Mouse (Mus musculus) forebrain, embryonic 12.5 days (tissue): ENCODE data around the gene Nav2. TPM values are rescaled to one million over a fixed set of nuclear protein-coding genes. Genes with fewer than 3 reads are reported as not detected.

Experiments
- ATAC-seq: fragments of 200-750 bp; cut with Nextera tagmentation; 2 replicates; pipeline ENCODE4 v1.8.0; 2017; ENCODE audit warnings: moderate TSS enrichment; ENCODE audit not compliant: low FRiP score
- H3K27ac ChIP-seq: fragments of 300-500 bp; sonication (generic); 2 replicates; pipeline ENCODE4 v1.5.1; 2016; ENCODE audit warnings: mild to moderate bottlenecking
- H3K27me3 ChIP-seq: fragments of 300-500 bp; sonication (generic); 2 replicates; pipeline ENCODE4 v1.6.1; 2016; ENCODE audit warnings: mild to moderate bottlenecking
- H3K36me3 ChIP-seq: fragments of 300-500 bp; sonication (generic); replicated peaks from 2 replicates; pipeline ENCODE4 v1.6.1; 2016; ENCODE audit warnings: mild to moderate bottlenecking
- H3K4me1 ChIP-seq: fragments of 300-500 bp; sonication (generic); 2 replicates; pipeline ENCODE4 v1.6.1; 2016
- H3K4me2 ChIP-seq: fragments of 300-500 bp; sonication (generic); 2 replicates; pipeline ENCODE4 v1.6.1; 2016; ENCODE audit warnings: mild to moderate bottlenecking, moderate library complexity
- H3K4me3 ChIP-seq: fragments of 300-500 bp; sonication (generic); replicated peaks from 2 replicates; pipeline ENCODE4 v1.5.1; 2016; ENCODE audit warnings: mild to moderate bottlenecking
- H3K9ac ChIP-seq: fragments of 300-500 bp; sonication (generic); 2 replicates; pipeline ENCODE4 v1.6.1; 2016; ENCODE audit warnings: mild to moderate bottlenecking
- H3K9me3 ChIP-seq: fragments of 300-500 bp; sonication (generic); 2 replicates; pipeline ENCODE4 v1.6.1; 2016
- WGBS: fragments of 180-500 bp; shearing (Covaris S2); methylation state at CpG from one replicate; pipeline ENCODE4 v1.1.7; 2016; 5-methylcytosine and 5-hydroxymethylcytosine counted together
- polyA plus RNA-seq: library from polyadenylated mRNA; unstranded; fragments of >200 nt; fragmentation: Nextera tagmentation; extraction: Ambion mirVana; gene quantifications from 2 replicates; pipeline ENCODE4 v1.2.1, GENCODE M21; 2016

The Nav2 gene
- polyA plus RNA-seq, 1 experiment from 2014 or later, result 10.9 TPM

GRCm38 (mm10) chr7:49195711-49196147 lies 287.2 kb downstream of the Nav2 start:
- H3K4me3 ChIP-seq, result no peak overlapping the region
- H3K4me1 ChIP-seq, result peaks cover 24% of the 10 kb centered on the region
- 75% methylated on average over 5 of the region's 5 CpGs for WGBS
- no peak for ATAC-seq
- no peaks in the 10 kb centered on the region for H3K9me3 ChIP-seq
- H3K9ac ChIP-seq, result no peak overlapping the region
- no peak overlapping the region for H3K4me2 ChIP-seq
- H3K27me3 ChIP-seq, result no peaks in the 10 kb centered on the region
- H3K36me3 ChIP-seq, result no peaks in the 10 kb centered on the region
- no peak overlapping the region for H3K27ac ChIP-seq

GRCm38 (mm10) chr7:49199366-49199765 lies 290.9 kb downstream of the Nav2 start:
- Histone ChIP-seq H3K36me3 (no peaks in the 10 kb centered on the region), H3K27ac (no peak overlapping the region), H3K27me3 (no peaks in the 10 kb centered on the region), H3K9me3 (no peaks in the 10 kb centered on the region), H3K4me3 (no peak overlapping the region), H3K4me1 (peaks cover 11% of the 10 kb centered on the region), H3K9ac (no peak overlapping the region), H3K4me2 (no peak overlapping the region)
- WGBS, result 51% methylated on average over 6 of the region's 6 CpGs
- ATAC-seq, result peak; percentile 27; the same call in 1 of the 2 replicates

GRCm38 (mm10) chr7:49200270-49200669 lies 291.8 kb downstream of the Nav2 start:
- H3K4me3 ChIP-seq, result no peak overlapping the region
- H3K27ac ChIP-seq, result no peak overlapping the region
- H3K27me3 ChIP-seq, result no peaks in the 10 kb centered on the region
- H3K4me1 ChIP-seq, result peaks cover 11% of the 10 kb centered on the region
- H3K9ac ChIP-seq, result no peak overlapping the region
- no peaks in the 10 kb centered on the region for H3K36me3 ChIP-seq
- ATAC-seq, result no peak
- no peak overlapping the region for H3K4me2 ChIP-seq
- no peaks in the 10 kb centered on the region for H3K9me3 ChIP-seq
- 91% methylated on average over 6 of the region's 6 CpGs for WGBS

GRCm38 (mm10) chr7:49202971-49203370 lies 294.5 kb downstream of the Nav2 start:
- no peak for ATAC-seq
- no peak overlapping the region for H3K4me2 ChIP-seq
- peaks cover 11% of the 10 kb centered on the region for H3K4me1 ChIP-seq
- no peaks in the 10 kb centered on the region for H3K27me3 ChIP-seq
- H3K27ac ChIP-seq, result no peak overlapping the region
- H3K36me3 ChIP-seq, result no peaks in the 10 kb centered on the region
- no peaks in the 10 kb centered on the region for H3K9me3 ChIP-seq
- WGBS, result 77% methylated on average over 4 of the region's 4 CpGs
- no peak overlapping the region for H3K4me3 ChIP-seq
- H3K9ac ChIP-seq, result no peak overlapping the region

- H3K9me3 ChIP-seq, result no peaks in the 10 kb centered on the region
- no peak overlapping the region for H3K4me2 ChIP-seq
- H3K36me3 ChIP-seq, result no peaks in the 10 kb centered on the region
- WGBS, result 97% methylated on average over 3 of the region's 3 CpGs
- H3K27ac ChIP-seq, result no peak overlapping the region
- no peak for ATAC-seq
- no peaks in the 10 kb centered on the region for H3K27me3 ChIP-seq
- H3K9ac ChIP-seq, result no peak overlapping the region
- no peak overlapping the region for H3K4me3 ChIP-seq
- peaks cover 16% of the 10 kb centered on the region for H3K4me1 ChIP-seq
Observed at GRCm38 (mm10) chr7:49204856-49205255, 296.3 kb downstream of the Nav2 start.

- Histone ChIP-seq H3K4me2 (no peak overlapping the region), H3K4me3 (no peak overlapping the region), H3K4me1 (peaks cover 17% of the 10 kb centered on the region), H3K9ac (no peak overlapping the region), H3K36me3 (no peaks in the 10 kb centered on the region), H3K27me3 (no peaks in the 10 kb centered on the region), H3K9me3 (no peaks in the 10 kb centered on the region), H3K27ac (no peak overlapping the region)
- whole genome bisulfite sequencing, result 76% methylated on average over 1 of the region's 1 CpGs
- no peak for ATAC-seq
Observed at GRCm38 (mm10) chr7:49205551-49205950, 297.0 kb downstream of the Nav2 start.

- H3K9ac ChIP-seq, result no peak overlapping the region
- H3K4me1 ChIP-seq, result peaks cover 15% of the 10 kb centered on the region
- H3K9me3 ChIP-seq, result no peaks in the 10 kb centered on the region
- no peaks in the 10 kb centered on the region for H3K36me3 ChIP-seq
- no peak overlapping the region for H3K4me2 ChIP-seq
- no peak overlapping the region for H3K27ac ChIP-seq
- H3K27me3 ChIP-seq, result no peaks in the 10 kb centered on the region
- WGBS, result 80% methylated on average over 5 of the region's 5 CpGs
- no peak overlapping the region for H3K4me3 ChIP-seq
- ATAC-seq, result no peak
Observed at GRCm38 (mm10) chr7:49206775-49207676, 298.5 kb downstream of the Nav2 start.

- Histone ChIP-seq H3K4me2 (no peak overlapping the region), H3K9ac (no peak overlapping the region), H3K27me3 (no peaks in the 10 kb centered on the region), H3K9me3 (no peaks in the 10 kb centered on the region), H3K27ac (no peak overlapping the region), H3K36me3 (no peaks in the 10 kb centered on the region), H3K4me3 (no peak overlapping the region), H3K4me1 (peaks cover 15% of the 10 kb centered on the region)
- ATAC-seq, result no peak
- WGBS, result 53% methylated on average over 7 of the region's 7 CpGs
Observed at GRCm38 (mm10) chr7:49209526-49209925, 301.0 kb downstream of the Nav2 start.

GRCm38 (mm10) chr7:49210721-49211120 lies 302.2 kb downstream of the Nav2 start:
- ATAC-seq, result no peak
- 90% methylated on average over 8 of the region's 8 CpGs for WGBS
- H3K4me3 ChIP-seq, result no peak overlapping the region
- no peaks in the 10 kb centered on the region for H3K36me3 ChIP-seq
- no peak overlapping the region for H3K4me2 ChIP-seq
- no peaks in the 10 kb centered on the region for H3K9me3 ChIP-seq
- H3K4me1 ChIP-seq, result peaks cover 15% of the 10 kb centered on the region
- no peaks in the 10 kb centered on the region for H3K27me3 ChIP-seq
- H3K27ac ChIP-seq, result no peak overlapping the region
- H3K9ac ChIP-seq, result no peak overlapping the region

- no peak overlapping the region for H3K27ac ChIP-seq
- peaks cover 15% of the 10 kb centered on the region for H3K4me1 ChIP-seq
Observed at GRCm38 (mm10) chr7:49213011-49213410, 304.5 kb downstream of the Nav2 start.

GRCm38 (mm10) chr7:49217786-49218185 lies 309.3 kb downstream of the Nav2 start:
- Histone ChIP-seq H3K9me3 (no peaks in the 10 kb centered on the region), H3K36me3 (no peaks in the 10 kb centered on the region), H3K4me1 (no peaks in the 10 kb centered on the region), H3K27ac (no peak overlapping the region), H3K4me2 (no peak overlapping the region), H3K27me3 (no peaks in the 10 kb centered on the region), H3K9ac (no peak overlapping the region), H3K4me3 (no peak overlapping the region)
- 78% methylated on average over 6 of the region's 6 CpGs for WGBS
- no peak for ATAC-seq

More at GRCm38 (mm10) chr7:49213011-49213410, 304.5 kb downstream of the Nav2 start:
- Histone ChIP-seq H3K4me2 (no peak overlapping the region), H3K36me3 (no peaks in the 10 kb centered on the region), H3K9me3 (no peaks in the 10 kb centered on the region), H3K4me3 (no peak overlapping the region), H3K9ac (no peak overlapping the region), H3K27me3 (no peaks in the 10 kb centered on the region)
- ATAC-seq, result no peak
- WGBS, result 91% methylated on average over 4 of the region's 4 CpGs

- no peak overlapping the region for H3K9ac ChIP-seq
- H3K27me3 ChIP-seq, result no peaks in the 10 kb centered on the region
- no peak for ATAC-seq
- H3K27ac ChIP-seq, result no peak overlapping the region
- H3K36me3 ChIP-seq, result no peaks in the 10 kb centered on the region
- no peak overlapping the region for H3K4me2 ChIP-seq
- H3K4me1 ChIP-seq, result no peaks in the 10 kb centered on the region
- 85% methylated on average over 5 of the region's 5 CpGs for WGBS
- no peak overlapping the region for H3K4me3 ChIP-seq
- H3K9me3 ChIP-seq, result no peaks in the 10 kb centered on the region
Observed at GRCm38 (mm10) chr7:49225741-49226140, 317.2 kb downstream of the Nav2 start.

GRCm38 (mm10) chr7:49232969-49233368 lies 324.5 kb downstream of the Nav2 start:
- Histone ChIP-seq H3K9ac (no peak overlapping the region), H3K4me2 (no peak overlapping the region), H3K27ac (no peak overlapping the region), H3K9me3 (no peaks in the 10 kb centered on the region), H3K4me3 (no peak overlapping the region), H3K36me3 (no peaks in the 10 kb centered on the region), H3K4me1 (no peaks in the 10 kb centered on the region), H3K27me3 (no peaks in the 10 kb centered on the region)
- 85% methylated on average over 2 of the region's 2 CpGs for WGBS
- ATAC-seq, result no peak
